Mouse (Mus musculus) kidney, adult 2 months (tissue): ENCODE measurements around the gene Krtap29-1.

Experiments
- CTCF ChIP-seq: fragments of 200-500 bp; conservative IDR thresholded peaks from 2 replicates; pipeline ENCODE4 v1.5.1; 2011; ENCODE audit warnings: low read depth, mild to moderate bottlenecking, control low read depth, low read length, moderate library complexity, mixed read lengths; ENCODE audit not compliant: insufficient read depth, insufficient read length
- POLR2A ChIP-seq: fragments of 200-500 bp; IDR thresholded peaks from one replicate; pipeline ENCODE4 v1.6.1; 2011; ENCODE audit warnings: low read depth, low read length, control low read depth

DNA sequence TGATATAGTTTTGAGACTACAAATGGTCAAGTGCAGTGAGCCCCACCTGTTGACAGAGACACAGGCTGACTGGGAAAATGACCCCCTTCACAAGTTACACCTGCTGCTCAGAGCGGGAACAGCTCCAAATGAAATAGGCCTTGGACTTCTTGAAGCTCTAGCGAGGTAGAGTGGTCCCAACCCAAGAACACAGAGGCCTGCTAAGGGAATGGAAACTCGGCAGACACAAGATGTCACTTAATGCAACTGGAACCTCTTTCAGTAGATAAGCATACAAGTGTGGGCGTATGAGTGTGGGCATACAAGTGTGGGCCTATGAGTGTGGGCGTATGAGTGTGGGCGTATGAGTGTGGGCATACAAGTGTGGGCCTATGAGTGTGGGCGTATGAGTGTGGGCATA lies 20.2 kb upstream of the Krtap29-1 start:
- TF ChIP-seq POLR2A (no peak), CTCF (no peak)
